Mouse (Mus musculus): Measurements from ENCODE around the gene Lrrc51. TPM values are rescaled to one million over a fixed set of nuclear protein-coding genes. Genes with fewer than 3 reads are reported as not detected.
A peak's percentile ranks its signal among the peaks of the same experiment; 100 is the strongest.

Gene Lrrc51
- total and polyA plus RNA-seq, 3 experiments, result 0.65 to 17.7 (median 4.1) TPM

DNA sequence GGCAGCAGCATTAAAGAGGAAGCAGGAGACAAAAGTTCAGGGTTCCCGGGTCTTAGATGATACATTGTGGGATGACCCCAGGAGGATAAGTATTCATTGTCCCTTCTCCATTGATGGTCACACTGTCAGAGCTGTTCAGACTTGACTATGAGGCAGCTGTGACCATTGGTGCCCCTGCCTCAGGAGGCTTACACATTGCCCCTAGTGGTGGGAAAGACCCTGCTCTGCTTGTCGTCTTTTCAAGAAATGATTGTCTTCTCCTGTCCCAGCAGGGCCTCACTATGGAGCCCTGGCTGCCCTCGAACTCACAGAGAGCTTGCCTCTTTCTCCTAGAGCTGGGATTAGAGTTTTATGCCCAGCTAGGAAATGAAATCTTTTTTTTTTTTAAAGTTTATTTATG is 21.7 kb downstream of the Lrrc51 start:
- H3K36me3 ChIP-seq (replicated peaks), result peaks cover 89% of the 10 kb centered on the region
- no peak for DNase-seq (ENCODE audit: low spot score)

DNA sequence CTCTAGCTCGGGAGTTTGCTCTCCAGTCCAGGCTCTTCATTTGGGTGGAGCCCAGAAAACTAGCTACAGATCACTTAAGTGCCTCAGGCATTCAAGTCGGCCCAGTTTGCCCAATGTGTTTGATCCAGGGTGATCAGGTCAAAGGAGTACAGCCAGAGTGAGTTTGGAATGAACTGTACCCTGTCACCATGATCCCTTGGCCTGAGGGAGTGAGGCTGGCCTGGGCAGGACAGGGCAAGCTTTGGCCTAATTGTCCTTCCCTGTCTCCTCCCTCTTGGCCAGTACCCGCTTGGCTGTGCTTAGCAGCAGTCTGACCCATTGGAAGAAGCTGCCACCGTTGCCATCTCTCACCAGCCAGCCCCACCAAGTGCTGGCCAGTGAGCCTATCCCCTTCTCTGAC is 23.6 kb downstream of the Lrrc51 start:
- Histone ChIP-seq H3K4me3 (ENCODE audit: low read depth, low read length) (no peak overlapping the region), H3K27me3 (ENCODE audit: insufficient read depth, low read length) (no peaks in the 10 kb centered on the region), H3K36me3 (replicated peaks) (peaks cover 79% of the 10 kb centered on the region), H3K9me3 (replicated peaks) (no peaks in the 10 kb centered on the region), H3K4me1 (ENCODE audit: insufficient read depth, low read depth, low read length) (peaks cover 43% of the 10 kb centered on the region)
- no peak for TF ChIP-seq TAL1 (conservative IDR thresholded peaks at IDR 0.05; ENCODE audit: low read depth, low read length)
- TF ChIP-seq GATA1 (IDR thresholded peaks at IDR 0.05; ENCODE audit: borderline replicate concordance, low read length), result no peak
- TF ChIP-seq CTCF (IDR thresholded peaks at IDR 0.05; ENCODE audit: low read depth, low read length), result no peak
- no peak for TF ChIP-seq POLR2AphosphoS5 (IDR thresholded peaks at IDR 0.05; ENCODE audit: insufficient replicate concordance, low read depth, low read length)
- no peak for TF ChIP-seq GATA2 (IDR thresholded peaks at IDR 0.05; ENCODE audit: borderline replicate concordance, low read depth, low read length)
- ATAC-seq (ENCODE audit: extremely low read depth, insufficient number of reproducible peaks, low FRiP score, poor library complexity, severe bottlenecking) (no peak), DNase-seq (ENCODE audit: low spot score) (no peak)

More for the DNA sequence above, 21.7 kb downstream of the Lrrc51 start:
- no peaks in the 10 kb centered on the region for H3K27me3 ChIP-seq (ENCODE audit: insufficient read depth, low read length)
- peaks cover 31% of the 10 kb centered on the region for H3K4me1 ChIP-seq (ENCODE audit: insufficient read depth, low read depth, low read length)
- no peak for ATAC-seq (ENCODE audit: extremely low read depth, insufficient number of reproducible peaks, low FRiP score, poor library complexity, severe bottlenecking)
- TF ChIP-seq CTCF (IDR thresholded peaks at IDR 0.05; ENCODE audit: low read depth, low read length), result no peak
- H3K4me3 ChIP-seq (ENCODE audit: low read depth, low read length), result no peak overlapping the region
- no peaks in the 10 kb centered on the region for H3K9me3 ChIP-seq (replicated peaks)

DNA sequence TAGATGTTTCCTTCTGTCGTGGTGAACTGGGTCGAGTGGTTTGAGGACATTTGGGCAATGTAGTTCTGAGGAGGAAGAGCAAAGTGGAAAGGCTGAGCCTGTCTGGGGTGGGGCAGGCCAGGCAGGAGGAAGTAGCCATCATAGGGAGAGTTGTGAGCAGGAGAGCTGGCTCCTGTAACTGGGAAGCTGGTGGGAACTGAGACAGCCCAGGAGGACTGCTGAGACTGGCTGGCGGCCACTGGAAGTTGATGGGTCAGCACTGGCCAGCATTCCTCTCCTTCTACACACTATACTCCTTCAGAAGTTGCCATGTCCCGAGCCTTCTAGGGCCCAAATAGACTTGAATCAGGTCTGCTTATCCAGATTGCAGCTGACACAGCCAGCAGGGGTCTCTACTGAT is 25.3 kb downstream of the Lrrc51 start:
- Histone ChIP-seq H3K4me3 (ENCODE audit: low read depth, low read length) (peak overlapping the region; percentile 50; the same call in 1 of the 2 replicates), H3K27me3 (ENCODE audit: insufficient read depth, low read length) (no peaks in the 10 kb centered on the region), H3K36me3 (replicated peaks) (peaks cover 68% of the 10 kb centered on the region), H3K4me1 (ENCODE audit: insufficient read depth, low read depth, low read length) (peaks cover 48% of the 10 kb centered on the region), H3K9me3 (replicated peaks) (no peaks in the 10 kb centered on the region)
- no peak for TF ChIP-seq POLR2AphosphoS5 (IDR thresholded peaks at IDR 0.05; ENCODE audit: insufficient replicate concordance, low read depth, low read length)
- TF ChIP-seq CTCF (IDR thresholded peaks at IDR 0.05; ENCODE audit: low read depth, low read length), result no peak
- TF ChIP-seq TAL1 (conservative IDR thresholded peaks at IDR 0.05; ENCODE audit: low read depth, low read length), result no peak
- TF ChIP-seq GATA1 (IDR thresholded peaks at IDR 0.05; ENCODE audit: borderline replicate concordance, low read length), result no peak
- no peak for TF ChIP-seq GATA2 (IDR thresholded peaks at IDR 0.05; ENCODE audit: borderline replicate concordance, low read depth, low read length)
- DNase-seq (ENCODE audit: low spot score) (no peak), ATAC-seq (ENCODE audit: extremely low read depth, insufficient number of reproducible peaks, low FRiP score, poor library complexity, severe bottlenecking) (no peak)

DNA sequence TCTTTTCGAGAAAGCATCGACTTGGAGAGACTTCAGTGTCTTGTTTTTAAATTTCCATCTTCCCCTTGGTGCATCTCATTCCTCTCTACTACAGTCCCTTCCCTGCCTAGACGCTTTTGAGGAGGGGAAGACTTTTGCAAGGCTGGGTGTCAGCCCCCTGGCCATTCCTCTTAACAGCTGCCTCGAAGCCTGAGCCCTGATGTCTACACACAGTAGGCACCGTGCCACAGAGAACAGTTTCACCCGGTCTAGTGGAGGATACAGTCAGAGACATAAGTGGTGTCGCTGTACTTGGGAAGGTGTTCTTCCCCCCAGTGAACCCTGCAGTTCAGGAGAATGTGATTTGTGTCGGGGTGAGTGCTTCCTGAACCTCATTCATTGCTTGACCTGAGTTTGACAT is 27.0 kb downstream of the Lrrc51 start:
- H3K4me1 ChIP-seq (ENCODE audit: insufficient read depth, low read depth, low read length), result peaks cover 48% of the 10 kb centered on the region
- no peak for DNase-seq (ENCODE audit: low spot score)
- peak overlapping the region; percentile 80 for H3K4me3 ChIP-seq (ENCODE audit: low read depth, low read length)
- no peaks in the 10 kb centered on the region for H3K9me3 ChIP-seq (replicated peaks)
- peaks cover 64% of the 10 kb centered on the region for H3K36me3 ChIP-seq (replicated peaks)
- TF ChIP-seq GATA1 (IDR thresholded peaks at IDR 0.05; ENCODE audit: borderline replicate concordance, low read length) (no peak), TAL1 (conservative IDR thresholded peaks at IDR 0.05; ENCODE audit: low read depth, low read length) (no peak), POLR2AphosphoS5 (IDR thresholded peaks at IDR 0.05; ENCODE audit: insufficient replicate concordance, low read depth, low read length) (no peak), GATA2 (IDR thresholded peaks at IDR 0.05; ENCODE audit: borderline replicate concordance, low read depth, low read length) (no peak), CTCF (IDR thresholded peaks at IDR 0.05; ENCODE audit: low read depth, low read length) (no peak)
- ATAC-seq (ENCODE audit: extremely low read depth, insufficient number of reproducible peaks, low FRiP score, poor library complexity, severe bottlenecking), result no peak
- no peaks in the 10 kb centered on the region for H3K27me3 ChIP-seq (ENCODE audit: insufficient read depth, low read length)

DNA sequence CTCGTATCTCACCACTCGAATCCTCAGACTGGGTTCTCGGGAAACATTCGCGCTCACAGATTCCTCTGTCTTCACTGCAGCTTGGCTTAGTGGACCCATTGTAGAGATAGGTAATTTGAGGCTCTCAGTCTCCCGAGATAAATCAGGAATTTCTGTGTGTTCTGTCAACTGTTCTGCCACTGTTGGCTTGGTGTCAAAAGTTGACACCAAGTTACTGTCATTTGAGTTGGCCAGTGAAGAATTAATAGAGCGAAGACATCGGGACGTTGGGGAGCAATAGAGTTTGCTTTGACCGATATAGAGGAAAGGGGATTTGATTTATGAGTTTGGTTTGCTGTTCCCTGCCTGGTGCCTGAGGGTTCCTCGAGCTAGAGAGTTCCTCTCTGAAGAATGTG is 27.4 kb downstream of the Lrrc51 start, which contains the start of gene Tomt:
TSS of gene Tomt (minus strand) at position 73 of the 395 bp plus-strand sequence.
- TF ChIP-seq CTCF (IDR thresholded peaks at IDR 0.05; ENCODE audit: low read depth, low read length) (no peak), GATA2 (IDR thresholded peaks at IDR 0.05; ENCODE audit: borderline replicate concordance, low read depth, low read length) (no peak), GATA1 (IDR thresholded peaks at IDR 0.05; ENCODE audit: borderline replicate concordance, low read length) (no peak), TAL1 (conservative IDR thresholded peaks at IDR 0.05; ENCODE audit: low read depth, low read length) (no peak), POLR2AphosphoS5 (IDR thresholded peaks at IDR 0.05; ENCODE audit: insufficient replicate concordance, low read depth, low read length) (no peak)
- no peak for DNase-seq (ENCODE audit: low spot score)
- Histone ChIP-seq H3K4me3 (ENCODE audit: low read depth, low read length) (peak within 1 kb of the TSS; percentile 80), H3K36me3 (replicated peaks) (peaks cover 64% of the 10 kb centered on the region), H3K27me3 (ENCODE audit: insufficient read depth, low read length) (no peaks in the 10 kb centered on the region), H3K9me3 (replicated peaks) (no peaks in the 10 kb centered on the region), H3K4me1 (ENCODE audit: insufficient read depth, low read depth, low read length) (peaks cover 48% of the 10 kb centered on the region)
- no peak for ATAC-seq (ENCODE audit: extremely low read depth, insufficient number of reproducible peaks, low FRiP score, poor library complexity, severe bottlenecking)

DNA sequence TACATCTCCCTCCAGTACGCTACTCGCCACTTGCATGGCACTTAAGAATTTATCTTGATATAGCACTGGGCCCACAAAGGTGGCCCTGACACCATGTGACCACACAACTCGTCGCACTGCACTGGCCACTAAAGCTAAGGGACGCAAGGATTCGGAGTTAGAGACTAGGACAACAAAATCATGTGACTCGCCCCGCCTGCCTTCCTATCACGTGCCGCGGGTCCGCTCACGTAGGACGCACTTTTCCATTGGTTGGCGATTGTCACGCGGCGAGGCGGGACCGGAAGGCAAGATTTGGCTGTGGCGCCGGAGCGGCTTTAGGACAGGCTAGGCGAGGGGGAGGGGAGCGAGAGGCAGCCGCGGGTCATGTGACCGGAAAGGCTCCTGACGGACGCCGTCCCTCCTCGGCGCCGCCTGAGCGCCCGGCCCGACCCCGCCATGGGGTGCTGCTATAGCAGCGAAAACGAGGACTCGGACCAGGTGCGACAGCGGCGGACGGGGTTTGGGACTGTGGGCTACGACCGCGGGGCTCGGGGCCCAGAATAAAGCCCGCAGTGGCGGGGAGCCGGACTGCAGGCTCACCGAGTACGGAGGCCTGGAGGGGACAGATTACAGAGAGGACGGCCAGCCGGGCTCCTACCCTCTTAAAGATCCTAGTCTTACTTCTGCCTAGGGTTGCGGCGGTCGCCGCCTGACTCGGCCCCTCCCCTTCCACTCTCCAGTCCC is 28.0 kb downstream of the Lrrc51 start, which contains the start of gene Lamtor1:
TSS of gene Lamtor1 (plus strand) at position 344 of the 726 bp plus-strand sequence.
- peaks cover 48% of the 10 kb centered on the region for H3K4me1 ChIP-seq (ENCODE audit: insufficient read depth, low read depth, low read length)
- DNase-seq (ENCODE audit: low spot score) (peak; percentile 94), ATAC-seq (ENCODE audit: extremely low read depth, insufficient number of reproducible peaks, low FRiP score, poor library complexity, severe bottlenecking) (peak; percentile 98)
- TF ChIP-seq CTCF (IDR thresholded peaks at IDR 0.05; ENCODE audit: low read depth, low read length) (no peak), TAL1 (conservative IDR thresholded peaks at IDR 0.05; ENCODE audit: low read depth, low read length) (no peak), GATA2 (IDR thresholded peaks at IDR 0.05; ENCODE audit: borderline replicate concordance, low read depth, low read length) (no peak), POLR2AphosphoS5 (IDR thresholded peaks at IDR 0.05; ENCODE audit: insufficient replicate concordance, low read depth, low read length) (no peak), GATA1 (IDR thresholded peaks at IDR 0.05; ENCODE audit: borderline replicate concordance, low read length) (no peak)
- H3K36me3 ChIP-seq (replicated peaks), result peaks cover 64% of the 10 kb centered on the region
- H3K9me3 ChIP-seq (replicated peaks), result no peaks in the 10 kb centered on the region
- peak within 1 kb of the TSS; percentile 80 for H3K4me3 ChIP-seq (ENCODE audit: low read depth, low read length)
- H3K27me3 ChIP-seq (ENCODE audit: insufficient read depth, low read length), result no peaks in the 10 kb centered on the region
